Mouse (Mus musculus): ENCODE measurements around the gene Mroh3. TPM values are rescaled to one million over a fixed set of nuclear protein-coding genes. Genes with fewer than 3 reads are reported as not detected.

Mroh3 gene
- polyA plus RNA-seq, 1 experiment from 2014 or later: not detected

Other genes starting within 250 kb of the Mroh3 start
- not detected in 2 replicates for gene Igfn1, start 206.5 kb downstream of the Mroh3 start, polyA plus RNA-seq (2015; fragmentation: Nextera tagmentation; extraction: Ambion mirVana)
- gene Tmem9, start 204.7 kb downstream of the Mroh3 start, polyA plus RNA-seq (2015; fragmentation: Nextera tagmentation; extraction: Ambion mirVana): 92.9 and 94.4 TPM in 2 replicates
- not detected in 2 replicates for gene Ascl5, start 162.0 kb downstream of the Mroh3 start, polyA plus RNA-seq (2015; fragmentation: Nextera tagmentation; extraction: Ambion mirVana)
- gene Cacna1s, start 160.1 kb downstream of the Mroh3 start, polyA plus RNA-seq (2015; fragmentation: Nextera tagmentation; extraction: Ambion mirVana): 0.15 and 0.60 TPM in 2 replicates
- 1.3 TPM in 2 replicates for gene Kif21b, start 81.4 kb downstream of the Mroh3 start, polyA plus RNA-seq (2015; fragmentation: Nextera tagmentation; extraction: Ambion mirVana)
- 0.07 and 0.44 TPM in 2 replicates for gene Inava, start 21.4 kb upstream of the Mroh3 start, polyA plus RNA-seq (2015; fragmentation: Nextera tagmentation; extraction: Ambion mirVana)
- not detected in 2 replicates for gene Gpr25, start 48.0 kb upstream of the Mroh3 start, polyA plus RNA-seq (2015; fragmentation: Nextera tagmentation; extraction: Ambion mirVana)
- gene Camsap2, start 133.3 kb upstream of the Mroh3 start, polyA plus RNA-seq (2015; fragmentation: Nextera tagmentation; extraction: Ambion mirVana): 5.1 and 5.8 TPM in 2 replicates
- 4.5 and 5.2 TPM in 2 replicates for gene Ddx59, start 202.4 kb upstream of the Mroh3 start, polyA plus RNA-seq (2015; fragmentation: Nextera tagmentation; extraction: Ambion mirVana)

Data from liver, embryonic 16.5 days (tissue).